Mouse (Mus musculus) 416B (cell line): ENCODE data around the gene Snx9.

ENCODE experiments used
- DNase-seq: peaks from one replicate; pipeline ENCODE4 v3.0.0; 2011; ENCODE audit warnings: low read depth

Gene Snx9

GRCm38 (mm10) chr17:5845376-5845775 is 4.2 kb downstream of the Snx9 start:
- DNase-seq = no peak

GRCm38 (mm10) chr17:5846101-5846500 is 5.0 kb downstream of the Snx9 start:
- DNase-seq = no peak

DNA sequence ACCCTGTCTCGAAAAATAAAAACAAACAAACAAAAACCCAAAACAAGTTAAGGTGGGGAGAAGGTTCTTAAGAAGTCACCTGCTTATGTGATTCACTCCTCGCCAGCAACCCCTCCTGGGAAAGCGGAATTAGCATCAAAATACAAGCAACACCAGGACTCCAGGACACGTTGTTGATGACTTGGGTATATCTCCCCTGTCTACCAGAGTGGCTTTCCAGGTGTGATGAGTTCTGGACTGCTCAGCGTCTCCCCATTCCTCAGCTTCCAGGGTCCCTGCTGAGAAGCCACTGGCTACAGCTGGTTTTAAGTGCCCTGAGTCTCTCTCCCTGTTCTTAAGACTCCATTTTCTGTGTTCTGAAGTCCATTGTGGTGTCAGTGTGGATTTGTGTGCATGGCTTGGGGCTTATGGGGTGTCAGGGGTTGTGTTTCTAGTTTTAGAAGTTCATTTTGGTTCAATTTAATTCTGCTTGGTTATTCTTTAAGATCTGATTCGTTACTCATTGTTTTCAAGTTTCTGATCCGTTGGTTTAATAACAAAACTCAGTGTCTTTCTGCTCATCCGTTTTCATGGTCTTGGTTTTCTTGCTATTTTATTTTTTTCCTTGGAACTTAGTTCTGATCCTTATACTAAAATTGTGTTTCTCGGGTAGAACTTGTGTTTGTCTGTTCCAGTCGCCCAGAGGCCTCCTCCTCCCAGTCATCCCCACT is 7.7 kb downstream of the Snx9 start:
- no peak for DNase-seq

GRCm38 (mm10) chr17:5849421-5849910 is 8.3 kb downstream of the Snx9 start:
- DNase-seq = no peak

- DNase-seq = no peak
Observed at GRCm38 (mm10) chr17:5850031-5850430, 8.9 kb downstream of the Snx9 start.

DNA sequence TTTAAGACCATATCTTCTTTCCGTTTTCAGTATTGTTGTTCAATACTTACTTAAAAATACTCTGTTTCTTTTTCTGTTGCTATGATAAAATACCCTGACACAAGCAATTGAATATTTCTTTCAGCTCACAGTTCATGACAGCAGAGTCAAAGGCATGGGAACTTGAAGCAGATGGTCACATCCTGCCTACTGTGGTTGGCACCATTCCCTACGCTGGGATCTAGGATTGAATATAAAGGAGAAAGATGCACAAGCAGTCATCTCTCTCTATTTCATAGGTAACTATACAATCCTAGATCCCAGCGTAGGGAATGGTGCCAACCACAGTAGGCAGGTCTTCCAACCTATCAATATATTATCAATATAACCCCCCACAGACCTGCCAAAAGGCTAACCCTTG is 9.3 kb downstream of the Snx9 start:
- no peak for DNase-seq

GRCm38 (mm10) chr17:5853936-5854335 is 12.8 kb downstream of the Snx9 start:
- no peak for DNase-seq

GRCm38 (mm10) chr17:5855560-5855959 is 14.4 kb downstream of the Snx9 start:
- DNase-seq = no peak

DNA sequence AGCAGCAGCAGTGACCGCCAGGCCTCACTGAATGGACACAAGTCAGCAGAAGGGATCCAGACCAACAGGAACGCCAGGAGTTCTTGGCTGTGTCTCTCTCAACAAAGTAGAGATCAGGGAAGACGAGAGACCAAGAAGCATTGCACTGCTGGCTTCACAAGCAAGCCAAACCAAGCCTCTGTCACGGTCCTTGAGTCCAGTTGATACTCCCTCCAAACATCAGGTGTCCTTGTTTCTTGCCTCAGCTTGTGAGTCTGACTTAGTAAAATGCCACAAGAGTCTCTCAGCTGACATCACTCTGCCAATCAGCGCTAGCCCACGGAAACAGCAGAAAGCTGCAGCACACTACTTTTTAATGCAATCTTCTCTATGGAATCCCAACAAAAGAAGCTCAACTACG is 15.3 kb downstream of the Snx9 start:
- DNase-seq = no peak

- no peak for DNase-seq
Observed at GRCm38 (mm10) chr17:5857206-5857605, 16.1 kb downstream of the Snx9 start.

DNA sequence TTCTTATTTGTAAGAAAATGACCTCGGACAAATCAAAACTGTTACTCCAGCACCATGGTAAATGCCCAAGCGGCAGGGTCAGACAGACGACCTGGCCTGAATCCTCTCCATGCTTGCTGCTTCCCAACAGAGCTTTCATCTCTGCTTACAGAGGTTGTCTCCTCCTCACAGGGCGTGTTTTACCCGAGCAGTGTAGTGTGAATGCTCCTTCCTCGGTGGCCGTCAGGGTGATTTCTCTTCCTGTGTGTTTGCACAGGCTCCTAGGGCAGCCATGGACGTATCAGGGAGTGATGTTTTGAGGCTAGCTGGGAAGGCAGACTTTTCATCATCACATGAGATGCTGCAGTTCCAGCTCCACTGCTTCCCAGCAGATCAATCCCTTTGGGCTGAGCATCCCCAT is 17.1 kb downstream of the Snx9 start:
- no peak for DNase-seq

DNA sequence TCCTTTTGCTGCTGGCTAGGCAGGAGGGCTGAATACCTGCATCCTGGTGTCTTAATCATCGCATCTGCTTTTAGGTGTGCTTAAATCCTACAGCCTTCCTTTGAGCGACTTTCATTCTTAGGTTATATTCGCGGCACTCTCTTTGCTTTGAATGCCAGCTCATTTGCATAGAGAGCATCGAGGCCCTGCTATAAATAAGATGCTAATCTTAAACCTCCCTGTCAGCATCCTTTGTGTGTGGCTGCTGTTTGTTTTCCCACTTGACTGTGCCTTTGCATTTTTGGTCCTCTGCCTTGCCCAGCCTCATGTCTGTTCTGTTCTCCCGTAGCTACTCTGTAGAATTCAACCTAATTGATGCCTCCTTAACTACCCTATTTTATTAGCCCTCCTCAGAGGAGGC is 21.2 kb downstream of the Snx9 start:
- DNase-seq = no peak

DNA sequence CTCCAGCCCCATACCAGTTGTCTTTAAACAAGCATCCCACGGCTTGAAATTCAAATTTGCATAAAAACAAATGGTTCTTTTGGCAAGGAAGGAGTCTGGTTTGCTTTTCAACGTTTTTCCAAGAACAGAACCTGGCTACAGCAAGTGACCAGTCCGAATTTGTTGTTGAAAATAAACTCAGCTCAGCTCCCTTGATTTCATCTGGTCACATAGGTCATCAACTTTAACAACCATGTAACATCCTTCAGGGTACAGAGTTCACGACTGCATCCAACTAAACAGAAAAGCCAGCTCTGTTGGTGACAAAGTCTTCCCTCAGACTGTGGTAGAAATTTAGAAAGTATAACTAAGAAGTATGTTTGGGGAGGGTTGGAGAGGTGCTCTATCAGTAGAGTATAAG is 21.7 kb downstream of the Snx9 start:
- DNase-seq = no peak

DNA sequence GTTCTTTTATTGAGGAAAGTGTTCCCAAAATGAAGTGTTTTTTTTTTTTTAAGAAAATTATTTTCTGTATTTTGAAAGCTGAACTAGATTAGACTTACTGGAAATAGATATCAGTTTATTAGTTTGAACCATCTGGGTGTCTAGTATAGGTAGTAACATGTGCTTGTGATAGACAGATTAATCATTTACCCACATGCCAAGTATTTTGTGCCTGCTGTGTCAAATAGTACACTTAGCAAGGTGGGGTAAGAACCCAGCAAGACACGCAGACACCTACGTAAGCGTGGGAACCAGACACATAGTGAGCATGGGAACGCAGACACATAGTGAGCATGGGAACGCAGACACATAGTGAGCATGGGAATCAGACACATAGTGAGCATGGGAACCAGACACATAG is 22.6 kb downstream of the Snx9 start:
- DNase-seq = no peak

DNA sequence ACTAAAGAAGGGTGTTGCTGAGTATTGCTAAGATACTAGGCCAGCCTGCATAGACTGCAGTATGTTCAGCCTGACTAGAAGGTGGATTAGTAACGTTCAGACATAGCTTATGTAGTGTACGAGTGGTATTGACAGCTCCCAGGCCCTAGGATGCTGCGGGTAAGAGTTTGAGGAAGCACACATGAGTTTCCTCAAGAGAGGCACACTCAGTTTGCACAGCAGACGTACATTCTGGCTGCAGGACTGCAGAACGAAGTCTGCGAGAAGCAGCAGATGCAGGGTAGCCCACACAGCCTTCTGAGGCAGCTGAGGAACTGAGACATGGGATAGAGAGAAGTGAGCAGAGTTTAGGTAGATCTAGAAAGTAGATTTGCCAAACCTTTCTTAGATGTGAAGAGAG is 26.3 kb downstream of the Snx9 start:
- DNase-seq = no peak

DNA sequence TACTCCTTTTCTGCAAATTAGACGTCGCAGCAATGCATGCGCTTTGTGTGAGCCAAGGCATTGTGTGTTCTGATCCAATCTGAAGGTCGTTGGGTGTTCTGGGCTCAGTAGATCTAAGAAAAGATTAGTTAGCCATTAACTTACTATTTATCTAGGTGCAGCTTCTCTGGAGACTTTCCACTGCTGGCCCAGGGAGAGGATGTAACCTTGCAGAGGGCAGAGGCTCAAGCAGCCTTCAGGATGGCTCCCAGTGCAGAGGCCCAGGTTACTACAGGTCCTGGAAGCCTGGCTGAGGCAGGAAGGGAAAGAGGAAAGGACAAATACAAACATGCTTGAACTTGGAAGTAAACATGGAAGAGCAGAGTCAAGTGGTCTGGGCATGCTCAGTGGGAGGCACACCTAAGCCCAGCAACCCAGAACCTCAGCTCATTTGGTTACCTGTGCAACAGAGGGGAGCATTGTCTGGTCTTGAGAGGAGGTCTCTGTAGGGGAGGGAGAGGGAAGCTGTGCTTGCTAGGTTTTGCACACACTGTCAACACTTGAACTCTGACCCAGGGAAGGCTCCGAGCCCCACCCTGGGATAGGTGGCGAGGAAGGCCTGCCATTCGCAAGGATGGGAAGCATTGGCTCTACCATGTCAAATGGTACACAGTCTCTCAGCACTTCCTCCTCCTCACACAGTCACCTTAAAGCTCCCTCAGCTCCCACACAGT is 27.3 kb downstream of the Snx9 start:
- no peak for DNase-seq

GRCm38 (mm10) chr17:5869461-5869860 is 28.3 kb downstream of the Snx9 start:
- DNase-seq = no peak

GRCm38 (mm10) chr17:5870002-5870401 is 28.9 kb downstream of the Snx9 start:
- DNase-seq = no peak

GRCm38 (mm10) chr17:5870696-5871095 is 29.6 kb downstream of the Snx9 start:
- DNase-seq = no peak

DNA sequence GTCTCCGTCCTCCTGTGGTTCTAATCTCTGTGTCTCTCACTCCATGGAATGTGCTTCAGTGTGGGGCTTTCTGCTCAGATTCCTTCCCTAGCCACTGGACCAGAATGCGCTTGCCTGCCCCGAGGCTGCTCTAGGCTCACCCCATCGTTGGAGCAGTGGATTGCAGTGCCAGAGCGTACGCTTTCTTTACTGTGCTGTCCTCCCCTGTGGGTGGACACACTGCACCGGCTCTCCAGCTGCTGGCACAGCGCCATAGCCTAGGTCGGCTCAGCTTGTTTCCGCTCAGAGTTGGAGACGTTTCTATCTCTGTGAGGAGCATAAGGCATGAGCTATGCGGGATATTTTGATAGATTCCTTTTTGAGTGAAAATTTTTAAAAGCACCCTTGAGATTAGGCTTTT is 31.4 kb downstream of the Snx9 start:
- no peak for DNase-seq

- DNase-seq = no peak
Observed at GRCm38 (mm10) chr17:5874565-5874964, 33.4 kb downstream of the Snx9 start.

- no peak for DNase-seq
Observed at GRCm38 (mm10) chr17:5877611-5878157, 36.6 kb downstream of the Snx9 start.

GRCm38 (mm10) chr17:5878878-5879277 is 37.7 kb downstream of the Snx9 start:
- DNase-seq = no peak
